Mouse (Mus musculus): ENCODE measurements around the gene Actl7a. TPM values are rescaled to one million over a fixed set of nuclear protein-coding genes. Genes with fewer than 3 reads are reported as not detected.

Actl7a gene
- polyA plus RNA-seq, 2 experiments = not detected

- Histone ChIP-seq H3K4me2 (replicated peaks; ENCODE audit: low read depth, low read length, severe bottlenecking) (no peak overlapping the region), H3K4me3 (replicated peaks; ENCODE audit: low read length) (no peak overlapping the region), H3K9ac (ENCODE audit: low read depth, low read length, severe bottlenecking) (no peak overlapping the region), H3K27me3 (ENCODE audit: control insufficient read depth, insufficient read depth, low read length) (no peaks in the 10 kb centered on the region), H3K4me1 (ENCODE audit: control insufficient read depth, insufficient read depth, low read length) (peaks cover 12% of the 10 kb centered on the region; the same call in 1 of the 2 replicates), H3K27ac (replicated peaks; ENCODE audit: low read depth, low read length) (no peak overlapping the region), H3K36me3 (ENCODE audit: control insufficient read depth, insufficient read depth, low read length) (no peaks in the 10 kb centered on the region), H3K9me3 (ENCODE audit: control insufficient read depth, low read length) (no peaks in the 10 kb centered on the region)
- TF ChIP-seq POLR2A (IDR thresholded peaks at IDR 0.05; ENCODE audit: borderline replicate concordance, extremely low read depth, insufficient read depth, insufficient read length) = no peak
- no peak for DNase-seq (ENCODE audit: low spot score)
- 42% methylated on average over 3 of the region's 3 CpGs for WGBS
- no peak for ATAC-seq (ENCODE audit: low FRiP score, low read depth)
Measured at GRCm38 (mm10) chr4:56721469-56721868, 21.7 kb upstream of the Actl7a start.

GRCm38 (mm10) chr4:56722346-56722745, 20.9 kb upstream of the Actl7a start:
- no peak for TF ChIP-seq POLR2A (IDR thresholded peaks at IDR 0.05; ENCODE audit: borderline replicate concordance, extremely low read depth, insufficient read depth, insufficient read length)

GRCm38 (mm10) chr4:56723237-56723636, 20.0 kb upstream of the Actl7a start:
- H3K4me3 ChIP-seq (replicated peaks; ENCODE audit: low read length) = no peak overlapping the region
- WGBS = 89% methylated on average over 6 of the region's 6 CpGs
- no peak for ATAC-seq (ENCODE audit: low FRiP score, low read depth)
- H3K36me3 ChIP-seq (ENCODE audit: control insufficient read depth, insufficient read depth, low read length) = no peaks in the 10 kb centered on the region
- no peak overlapping the region for H3K4me2 ChIP-seq (replicated peaks; ENCODE audit: low read depth, low read length, severe bottlenecking)
- no peak for DNase-seq (ENCODE audit: low spot score)
- H3K9ac ChIP-seq (ENCODE audit: low read depth, low read length, severe bottlenecking) = no peak overlapping the region
- H3K27me3 ChIP-seq (ENCODE audit: control insufficient read depth, insufficient read depth, low read length) = no peaks in the 10 kb centered on the region
- no peak overlapping the region for H3K27ac ChIP-seq (replicated peaks; ENCODE audit: low read depth, low read length)
- no peak for TF ChIP-seq POLR2A (IDR thresholded peaks at IDR 0.05; ENCODE audit: borderline replicate concordance, extremely low read depth, insufficient read depth, insufficient read length)
- peaks cover 12% of the 10 kb centered on the region; the same call in 1 of the 2 replicates for H3K4me1 ChIP-seq (ENCODE audit: control insufficient read depth, insufficient read depth, low read length)
- H3K9me3 ChIP-seq (ENCODE audit: control insufficient read depth, low read length) = no peaks in the 10 kb centered on the region

More at GRCm38 (mm10) chr4:56722346-56722745, 20.9 kb upstream of the Actl7a start:
- no peak overlapping the region for H3K4me3 ChIP-seq (replicated peaks; ENCODE audit: low read length)
- no peak for DNase-seq (ENCODE audit: low spot score)
- H3K9ac ChIP-seq (ENCODE audit: low read depth, low read length, severe bottlenecking) = no peak overlapping the region
- H3K4me2 ChIP-seq (replicated peaks; ENCODE audit: low read depth, low read length, severe bottlenecking) = no peak overlapping the region
- WGBS = 77% methylated on average over 6 of the region's 6 CpGs
- H3K27me3 ChIP-seq (ENCODE audit: control insufficient read depth, insufficient read depth, low read length) = no peaks in the 10 kb centered on the region
- H3K36me3 ChIP-seq (ENCODE audit: control insufficient read depth, insufficient read depth, low read length) = no peaks in the 10 kb centered on the region
- H3K9me3 ChIP-seq (ENCODE audit: control insufficient read depth, low read length) = no peaks in the 10 kb centered on the region
- no peak overlapping the region for H3K27ac ChIP-seq (replicated peaks; ENCODE audit: low read depth, low read length)
- H3K4me1 ChIP-seq (ENCODE audit: control insufficient read depth, insufficient read depth, low read length) = peaks cover 12% of the 10 kb centered on the region; the same call in 1 of the 2 replicates
- no peak for ATAC-seq (ENCODE audit: low FRiP score, low read depth)

GRCm38 (mm10) chr4:56725839-56726238, 17.4 kb upstream of the Actl7a start:
- no peak for TF ChIP-seq POLR2A (IDR thresholded peaks at IDR 0.05; ENCODE audit: borderline replicate concordance, extremely low read depth, insufficient read depth, insufficient read length)
- 62% methylated on average over 8 of the region's 8 CpGs for WGBS
- no peaks in the 10 kb centered on the region for H3K27me3 ChIP-seq (ENCODE audit: control insufficient read depth, insufficient read depth, low read length)
- DNase-seq (ENCODE audit: low spot score) = no peak
- H3K9me3 ChIP-seq (ENCODE audit: control insufficient read depth, low read length) = no peaks in the 10 kb centered on the region
- ATAC-seq (ENCODE audit: low FRiP score, low read depth) = no peak
- H3K36me3 ChIP-seq (ENCODE audit: control insufficient read depth, insufficient read depth, low read length) = no peaks in the 10 kb centered on the region
- no peak overlapping the region for H3K9ac ChIP-seq (ENCODE audit: low read depth, low read length, severe bottlenecking)
- H3K4me1 ChIP-seq (ENCODE audit: control insufficient read depth, insufficient read depth, low read length) = no peaks in the 10 kb centered on the region
- no peak overlapping the region for H3K4me3 ChIP-seq (replicated peaks; ENCODE audit: low read length)
- no peak overlapping the region for H3K4me2 ChIP-seq (replicated peaks; ENCODE audit: low read depth, low read length, severe bottlenecking)
- no peak overlapping the region for H3K27ac ChIP-seq (replicated peaks; ENCODE audit: low read depth, low read length)

GRCm38 (mm10) chr4:56740020-56740485, 3.2 kb upstream of the Actl7a start, which contains the start of gene Gm26657:
Gm26657 (plus strand) TSS chr4:56740070.
- WGBS = 85% methylated on average over 18 of the region's 18 CpGs
- H3K4me3 ChIP-seq (replicated peaks; ENCODE audit: low read length) = no peak within 1 kb of the TSS
- no peak within 1 kb of the TSS for H3K9ac ChIP-seq (ENCODE audit: low read depth, low read length, severe bottlenecking)
- H3K27me3 ChIP-seq (ENCODE audit: control insufficient read depth, insufficient read depth, low read length) = no peaks in the 10 kb centered on the region
- no peak for DNase-seq (ENCODE audit: low spot score)
- no peak for TF ChIP-seq POLR2A (IDR thresholded peaks at IDR 0.05; ENCODE audit: borderline replicate concordance, extremely low read depth, insufficient read depth, insufficient read length)
- ATAC-seq (ENCODE audit: low FRiP score, low read depth) = no peak
- no peak within 1 kb of the TSS for H3K4me2 ChIP-seq (replicated peaks; ENCODE audit: low read depth, low read length, severe bottlenecking)
- H3K9me3 ChIP-seq (ENCODE audit: control insufficient read depth, low read length) = no peaks in the 10 kb centered on the region
- peaks cover 5% of the 10 kb centered on the region; the same call in 1 of the 2 replicates for H3K36me3 ChIP-seq (ENCODE audit: control insufficient read depth, insufficient read depth, low read length)
- H3K27ac ChIP-seq (replicated peaks; ENCODE audit: low read depth, low read length) = no peak within 1 kb of the TSS
- no peaks in the 10 kb centered on the region for H3K4me1 ChIP-seq (ENCODE audit: control insufficient read depth, insufficient read depth, low read length)
